Mouse (Mus musculus): ENCODE results near the gene Sema3a.

DNA sequence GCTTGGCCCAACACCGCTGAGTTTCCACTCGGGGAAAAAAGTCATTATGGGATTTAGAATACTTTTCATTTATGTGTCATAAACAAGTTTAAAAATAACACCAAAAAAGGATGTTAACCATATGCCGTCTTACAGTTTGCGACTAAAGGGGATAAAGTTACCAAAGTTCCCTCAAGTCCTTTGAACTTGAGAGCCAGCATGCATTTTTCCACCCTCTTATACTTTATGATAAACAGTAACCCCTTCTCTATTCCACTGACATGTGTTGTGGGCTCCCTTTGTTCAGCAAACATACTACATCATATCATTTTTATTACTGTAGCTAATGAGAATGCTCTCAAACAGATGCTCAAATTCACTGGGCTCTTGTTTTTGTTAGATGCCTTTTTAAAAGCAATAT, 221.9 kb downstream of the Sema3a start:
- TF ChIP-seq GATA1 (IDR thresholded peaks at IDR 0.05; ENCODE audit: borderline replicate concordance, low read length) (no peak), FLI1 (IDR thresholded peaks at IDR 0.05; ENCODE audit: low read length) (no peak)
